Mouse (Mus musculus) kidney, adult 9 months (tissue): ENCODE measurements around the gene C2cd4a.

Experiments
- DNase-seq: peaks from one replicate; pipeline ENCODE4 v3.0.0; 2022

C2cd4a gene

GRCm38 (mm10) chr9:67786311-67786710 is 45.8 kb downstream of the C2cd4a start:
- DNase-seq = no peak

- DNase-seq = no peak
Observed at GRCm38 (mm10) chr9:67783925-67784324, 48.2 kb downstream of the C2cd4a start.

- DNase-seq = no peak
Observed at GRCm38 (mm10) chr9:67783464-67783863, 48.7 kb downstream of the C2cd4a start.

- no peak for DNase-seq
Observed at GRCm38 (mm10) chr9:67782786-67783185, 49.3 kb downstream of the C2cd4a start.
